Mouse (Mus musculus) right cerebral cortex, adult 18-20 months (tissue): ENCODE data around the gene Art5.
A peak's percentile ranks its signal among the peaks of the same experiment; 100 is the strongest.
"Not testable (repeated sequence)": the region's sequence is repeated elsewhere in the genome, so short reads cannot be mapped to it uniquely, and the experiment has no call there.

Experiments used
- DNase-seq: peaks from one replicate; pipeline ENCODE4 v3.0.0; 2022; ENCODE audit warnings: mixed read lengths

Gene Art5

DNA sequence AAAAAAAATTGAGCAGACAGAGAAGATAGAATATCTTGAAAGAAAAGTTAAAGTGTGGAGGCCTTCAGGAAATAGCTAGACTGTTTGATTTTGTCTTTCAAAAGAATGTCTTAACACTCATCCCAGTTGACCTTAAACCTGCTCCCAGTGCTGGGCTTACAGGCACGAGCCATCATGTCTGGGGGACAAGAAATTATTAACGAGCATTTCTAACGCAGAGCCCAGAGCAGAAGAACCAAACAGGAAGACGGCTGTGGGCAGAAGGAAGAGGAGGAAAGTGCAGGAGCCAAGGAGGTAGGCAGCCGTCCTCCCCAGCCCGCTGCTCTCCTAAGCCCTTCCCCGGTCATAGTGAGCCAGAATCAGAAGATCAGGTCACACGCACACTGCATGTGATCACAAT, 29.0 kb downstream of the Art5 start:
- no peak for DNase-seq

DNA sequence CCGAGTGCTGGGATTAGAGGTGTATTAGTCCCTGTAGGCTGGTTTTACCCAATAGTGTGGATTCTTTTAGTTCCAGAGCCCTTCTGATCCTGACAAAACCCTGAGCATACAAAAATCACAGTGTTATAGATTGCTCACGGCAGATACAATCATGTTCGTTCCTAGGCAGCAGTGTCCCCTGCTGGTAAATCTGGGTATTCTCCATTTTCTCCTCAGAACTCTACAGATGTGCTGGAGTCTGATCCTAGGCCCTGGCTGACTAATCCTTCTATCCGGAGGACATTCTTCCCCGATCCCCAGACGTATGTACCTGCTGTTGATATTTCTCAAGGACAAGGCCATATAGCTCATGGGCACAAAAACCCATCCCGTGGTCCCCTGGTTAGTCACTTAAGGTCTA, 30.8 kb downstream of the Art5 start:
- no peak for DNase-seq

- DNase-seq = no peak
Observed at GRCm38 (mm10) chr7:102076714-102077296, 32.5 kb downstream of the Art5 start.

- no peak for DNase-seq
Observed at GRCm38 (mm10) chr7:102066363-102066762, 42.9 kb downstream of the Art5 start.

DNA sequence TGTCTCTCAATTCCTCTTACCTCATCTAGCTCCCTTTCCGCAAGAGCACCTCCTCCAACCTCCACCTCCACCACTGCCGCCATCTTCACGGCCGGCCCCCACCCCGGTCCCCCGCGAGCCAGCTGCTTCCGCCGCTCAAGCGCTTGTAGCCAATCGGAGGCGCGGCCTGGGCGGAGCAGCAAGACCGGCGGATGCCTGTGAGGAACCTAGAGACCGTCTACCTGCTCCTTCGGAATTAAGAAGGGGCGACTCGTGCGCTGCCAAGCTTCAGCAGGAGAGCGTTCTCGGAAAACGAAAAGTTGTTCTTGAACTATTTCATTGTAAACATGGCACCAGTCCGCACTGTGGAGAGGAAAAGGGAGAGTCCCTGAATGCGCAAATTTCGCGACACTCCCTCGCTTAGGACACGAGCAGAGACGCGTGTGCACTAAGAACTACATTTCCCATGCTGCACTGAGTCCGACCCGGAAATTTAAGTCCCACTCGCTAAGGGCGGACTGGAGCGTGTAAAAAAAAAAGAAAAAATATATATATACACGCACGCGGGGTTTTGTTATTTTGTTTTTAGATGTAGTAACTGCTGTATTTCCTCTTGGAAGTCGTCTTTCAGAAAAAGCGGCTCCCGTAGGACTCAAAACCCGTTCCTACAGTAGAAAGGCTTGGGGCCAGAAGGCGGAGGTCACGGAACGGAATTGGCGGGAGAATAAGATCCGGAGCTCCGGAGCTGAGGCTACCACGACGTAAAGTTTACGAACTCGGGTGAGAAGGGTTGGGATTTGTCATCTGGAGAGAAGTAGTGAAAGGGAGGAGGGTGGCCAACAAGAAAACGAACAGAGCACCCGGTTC, 44.0 kb downstream of the Art5 start, which contains the start of the genes Rnf121, Xndc1 and Xntrpc:
Gene Rnf121 (minus strand): TSS at position 424 of the 846 bp plus-strand sequence.
Gene Xndc1 (plus strand): TSS at position 466 of the 846 bp plus-strand sequence.
Gene Xntrpc (plus strand): TSS at position 668 of the 846 bp plus-strand sequence.
- DNase-seq = peak; percentile 96

GRCm38 (mm10) chr7:102064655-102065045, 44.6 kb downstream of the Art5 start:
- no peak for DNase-seq

DNA sequence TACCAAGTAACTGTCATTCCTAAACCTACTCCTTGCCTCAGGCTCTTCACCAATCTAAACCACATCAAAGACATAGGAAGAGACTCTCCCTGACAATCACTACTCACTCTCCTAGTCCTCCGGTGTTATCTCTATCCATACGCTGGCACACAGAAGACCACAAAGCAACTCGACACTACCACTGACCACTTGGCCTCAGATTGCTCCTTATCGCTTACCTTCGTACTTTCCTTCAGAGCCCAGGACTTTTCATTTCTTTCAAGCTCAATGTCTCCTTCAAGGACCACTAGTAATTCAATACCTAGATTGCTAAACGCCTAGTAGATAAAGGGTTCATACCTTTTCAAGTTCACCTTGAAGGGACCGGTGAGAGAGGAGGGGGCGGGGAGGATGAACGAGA, 45.4 kb downstream of the Art5 start:
- DNase-seq = no peak

- DNase-seq = no peak
Observed at GRCm38 (mm10) chr7:102062203-102062602, 47.1 kb downstream of the Art5 start.

GRCm38 (mm10) chr7:102061353-102061752, 47.9 kb downstream of the Art5 start:
- DNase-seq = no peak

- DNase-seq = not testable (repeated sequence)
Observed at GRCm38 (mm10) chr7:102048524-102048923, 60.8 kb downstream of the Art5 start.
